Mouse (Mus musculus) bone marrow macrophage, adult 2 months (primary cell): ENCODE data around the gene Snph. TPM values are rescaled to one million over a fixed set of nuclear protein-coding genes. Genes with fewer than 3 reads are reported as not detected.
A peak's percentile ranks its signal among the peaks of the same experiment; 100 is the strongest.
"Not testable (repeated sequence)": the region's sequence is repeated elsewhere in the genome, so short reads cannot be mapped to it uniquely, and the experiment has no call there.

Experiments
- H3K27ac ChIP-seq: 2 replicates; pipeline ENCODE4 v1.5.1; 2012; ENCODE audit warnings: low read depth, low read length; ENCODE audit not compliant: insufficient read depth
- H3K4me1 ChIP-seq: 2 replicates; pipeline ENCODE4 v1.6.1; 2012; ENCODE audit warnings: low read length; ENCODE audit not compliant: control insufficient read depth, insufficient read depth
- H3K4me3 ChIP-seq: 2 replicates; pipeline ENCODE4 v1.5.1; 2012; ENCODE audit warnings: mild to moderate bottlenecking, low read length, moderate library complexity; ENCODE audit not compliant: insufficient read depth
- CTCF ChIP-seq: IDR thresholded peaks from 2 replicates; pipeline ENCODE4 v1.5.1; 2012; ENCODE audit warnings: low read depth, mild to moderate bottlenecking, low read length, moderate library complexity
- POLR2A ChIP-seq: IDR thresholded peaks from 2 replicates; pipeline ENCODE4 v1.6.1; 2012; ENCODE audit warnings: mild to moderate bottlenecking, low read depth, low read length, borderline replicate concordance
- polyA plus RNA-seq: library from polyadenylated mRNA; stranded (reverse); fragments of >200 nt; gene quantifications from 2 replicates; pipeline ENCODE4 v1.2.4, GENCODE M21; 2012; ENCODE audit not compliant: missing spikeins, insufficient read depth, insufficient read length

Gene Snph
- polyA plus RNA-seq, 1 experiment = not detected

- Histone ChIP-seq H3K27ac (no peak overlapping the region), H3K4me3 (no peak overlapping the region), H3K4me1 (no peaks in the 10 kb centered on the region)
- TF ChIP-seq POLR2A (no peak), CTCF (no peak)
Measured at GRCm38 (mm10) chr2:151632982-151633381, 589 bp upstream of the Snph start.

GRCm38 (mm10) chr2:151631406-151632158 is 811 bp downstream of the Snph start:
- H3K27ac ChIP-seq = no peak overlapping the region
- TF ChIP-seq POLR2A (no peak), CTCF (no peak)
- H3K4me1 ChIP-seq = no peaks in the 10 kb centered on the region
- H3K4me3 ChIP-seq = peak overlapping the region; percentile 46

GRCm38 (mm10) chr2:151629310-151629709 is 3.1 kb downstream of the Snph start:
- Histone ChIP-seq H3K4me3 (no peak overlapping the region), H3K4me1 (no peaks in the 10 kb centered on the region), H3K27ac (no peak overlapping the region)
- TF ChIP-seq CTCF (no peak), POLR2A (no peak)

- H3K4me3 ChIP-seq = no peak overlapping the region
- TF ChIP-seq CTCF = no peak
Measured at GRCm38 (mm10) chr2:151628011-151628410, 4.4 kb downstream of the Snph start.

GRCm38 (mm10) chr2:151626296-151626695 is 6.1 kb downstream of the Snph start:
- Histone ChIP-seq H3K27ac (no peak overlapping the region), H3K4me3 (no peak overlapping the region), H3K4me1 (no peaks in the 10 kb centered on the region)
- TF ChIP-seq CTCF (no peak), POLR2A (no peak)

More at GRCm38 (mm10) chr2:151628011-151628410, 4.4 kb downstream of the Snph start:
- no peaks in the 10 kb centered on the region for H3K4me1 ChIP-seq
- no peak overlapping the region for H3K27ac ChIP-seq

- Histone ChIP-seq H3K27ac (no peak overlapping the region), H3K4me1 (no peaks in the 10 kb centered on the region), H3K4me3 (no peak overlapping the region)
- TF ChIP-seq CTCF (no peak), POLR2A (no peak)
Measured at GRCm38 (mm10) chr2:151623776-151624175, 8.6 kb downstream of the Snph start.

- no peak overlapping the region for H3K27ac ChIP-seq
- no peak for TF ChIP-seq POLR2A
- no peak for TF ChIP-seq CTCF
- H3K4me1 ChIP-seq = no peaks in the 10 kb centered on the region
- no peak overlapping the region for H3K4me3 ChIP-seq
Measured at GRCm38 (mm10) chr2:151616551-151617329, 15.7 kb downstream of the Snph start.

GRCm38 (mm10) chr2:151615779-151616178 is 16.6 kb downstream of the Snph start:
- H3K4me3 ChIP-seq, H3K4me1 ChIP-seq, H3K27ac ChIP-seq: not testable (repeated sequence)

- no peak overlapping the region for H3K27ac ChIP-seq
- no peak for TF ChIP-seq POLR2A
- no peak for TF ChIP-seq CTCF
- no peak overlapping the region for H3K4me3 ChIP-seq
Measured at GRCm38 (mm10) chr2:151609974-151610373, 22.4 kb downstream of the Snph start.

GRCm38 (mm10) chr2:151608435-151608834 is 24.0 kb downstream of the Snph start:
- Histone ChIP-seq H3K27ac (no peak overlapping the region), H3K4me1 (no peaks in the 10 kb centered on the region), H3K4me3 (no peak overlapping the region)
- no peak for TF ChIP-seq POLR2A
- no peak for TF ChIP-seq CTCF

More at GRCm38 (mm10) chr2:151609974-151610373, 22.4 kb downstream of the Snph start:
- no peaks in the 10 kb centered on the region for H3K4me1 ChIP-seq
